Mouse (Mus musculus): Measurements from ENCODE around the gene St13. TPM values are rescaled to one million over a fixed set of nuclear protein-coding genes. Genes with fewer than 3 reads are reported as not detected.

St13 gene
- polyA plus RNA-seq, 2 experiments, result 36.2 to 48.3 TPM

DNA sequence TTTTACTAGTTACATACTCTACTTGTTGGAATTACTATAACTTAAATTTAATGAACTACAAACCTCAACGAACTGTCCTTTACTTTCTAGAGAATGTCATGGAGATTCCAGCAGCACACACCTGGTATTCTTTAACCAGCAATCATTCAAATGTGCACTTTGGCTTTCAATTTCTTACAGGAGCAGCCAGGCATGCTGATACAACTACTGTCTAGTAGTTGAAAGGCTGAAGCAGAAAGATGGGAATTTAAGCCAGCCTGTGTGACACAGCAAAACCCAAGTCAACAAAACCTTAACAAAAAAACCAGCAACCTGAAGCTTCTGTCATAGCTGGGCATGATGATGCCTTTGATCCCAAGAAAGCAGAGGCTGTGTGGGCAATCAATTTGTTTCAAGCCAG lies 37.4 kb downstream of the St13 start:
- H3K4me3 ChIP-seq (ENCODE audit: insufficient read depth in 1 of 2, low read depth in 2 of 2, low read length in 2 of 2), result no peak overlapping the region
- H3K9ac ChIP-seq (replicated peaks), result no peak overlapping the region
- ATAC-seq (ENCODE audit: insufficient read depth) (no peak), DNase-seq (ENCODE audit: low read depth in 3 of 3, low spot score in 3 of 3) (no peak)
- H3K4me2 ChIP-seq (ENCODE audit: low read depth), result no peak overlapping the region
- H3K4me1 ChIP-seq (replicated peaks; ENCODE audit: control insufficient read depth in 2 of 2, insufficient read depth in 2 of 2, low read length in 1 of 2), result peaks cover 22 to 32% of the 10 kb centered on the region in 2 experiments
- no peaks in the 10 kb centered on the region for H3K9me3 ChIP-seq (ENCODE audit: control insufficient read depth, low read length)
- H3K27me3 ChIP-seq (ENCODE audit: control insufficient read depth, insufficient read depth, low read length), result no peaks in the 10 kb centered on the region
- H3K36me3 ChIP-seq (replicated peaks; ENCODE audit: control insufficient read depth, insufficient read depth, low read depth), result peaks cover 16% of the 10 kb centered on the region
- H3K27ac ChIP-seq, result peak overlapping the region; percentile 6
- 79% methylated on average over 1 of the region's 1 CpGs for WGBS (ENCODE audit: insufficient replicate concordance)
- no peak for TF ChIP-seq CTCF (IDR thresholded peaks at IDR 0.05; ENCODE audit: low read depth)
- TF ChIP-seq EP300 (IDR thresholded peaks at IDR 0.05; ENCODE audit: low read depth), result no peak

DNA sequence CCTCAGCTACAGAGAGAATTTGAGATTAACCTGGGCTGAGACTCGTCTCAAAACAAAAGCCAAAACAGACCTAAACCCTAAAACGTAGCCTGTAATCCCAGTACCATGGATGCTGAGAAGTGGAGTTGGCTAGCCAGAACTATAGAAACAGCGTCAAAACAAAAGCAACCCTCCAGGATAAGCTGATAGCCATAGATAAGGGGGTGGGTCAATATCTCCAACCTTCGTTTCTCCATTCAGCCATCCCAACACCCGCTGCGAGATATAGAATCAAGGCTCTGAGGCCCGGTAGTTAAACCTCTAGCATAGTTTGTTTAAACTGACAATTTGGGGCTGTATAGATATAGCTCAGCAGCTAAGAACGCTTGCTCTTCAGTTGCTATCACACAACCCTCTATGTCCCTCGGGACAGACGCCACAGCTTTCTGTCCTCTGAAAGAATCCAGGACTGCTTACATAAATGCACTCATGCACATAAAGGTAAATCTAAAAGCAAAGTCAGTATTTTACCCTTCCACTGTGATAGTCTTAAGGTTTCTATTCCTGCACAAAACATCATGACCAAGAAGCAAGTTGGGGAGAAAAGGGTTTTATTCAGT lies 38.4 kb downstream of the St13 start:
- Histone ChIP-seq H3K27ac (peak overlapping the region; percentile 82), H3K4me3 (ENCODE audit: insufficient read depth in 1 of 2, low read depth in 2 of 2, low read length in 2 of 2) (peak overlapping the region; percentile 41 to 86; a peak in 3 of 4 replicates), H3K9me3 (ENCODE audit: control insufficient read depth, low read length) (no peaks in the 10 kb centered on the region), H3K27me3 (ENCODE audit: control insufficient read depth, insufficient read depth, low read length) (no peaks in the 10 kb centered on the region), H3K4me1 (replicated peaks; ENCODE audit: control insufficient read depth in 2 of 2, insufficient read depth in 2 of 2, low read length in 1 of 2) (peaks cover 22 to 32% of the 10 kb centered on the region in 2 experiments), H3K36me3 (replicated peaks; ENCODE audit: control insufficient read depth, insufficient read depth, low read depth) (peaks cover 10% of the 10 kb centered on the region), H3K9ac (replicated peaks) (peak overlapping the region; percentile 61), H3K4me2 (ENCODE audit: low read depth) (peak overlapping the region; percentile 86)
- WGBS (ENCODE audit: insufficient replicate concordance), result 5% methylated on average over 10 of the region's 10 CpGs
- DNase-seq (ENCODE audit: low read depth in 3 of 3, low spot score in 3 of 3) (peak in 2 of 3 experiments; percentile 27 to 48), ATAC-seq (ENCODE audit: insufficient read depth) (peak; percentile 18; the same call in 1 of the 2 replicates)
- TF ChIP-seq EP300 (IDR thresholded peaks at IDR 0.05; ENCODE audit: low read depth) (no peak), CTCF (IDR thresholded peaks at IDR 0.05; ENCODE audit: low read depth) (no peak)

DNA sequence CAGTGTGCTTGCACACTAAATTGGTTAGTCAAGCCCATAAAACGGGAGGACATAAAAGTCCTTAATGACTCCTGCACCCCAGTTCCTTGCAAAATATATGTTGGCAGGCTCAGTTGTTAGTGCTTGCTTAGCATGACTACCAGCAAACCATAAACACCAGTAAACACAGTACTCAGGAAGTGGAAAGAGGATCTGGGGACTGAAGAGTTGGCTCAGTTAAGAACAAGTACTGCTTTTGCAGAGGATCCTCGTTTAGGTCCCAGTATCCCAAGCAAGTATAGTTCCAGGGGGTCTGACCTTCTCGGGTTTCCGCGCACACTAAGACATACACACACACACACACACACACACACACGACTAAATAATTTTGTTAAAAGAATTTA lies 38.9 kb downstream of the St13 start:
- ATAC-seq (ENCODE audit: insufficient read depth) (peak; percentile 51), DNase-seq (ENCODE audit: low read depth in 3 of 3, low spot score in 3 of 3) (peak in 1 of 3 experiments; percentile 17)
- H3K27ac ChIP-seq, result peak overlapping the region; percentile 82
- no peaks in the 10 kb centered on the region for H3K27me3 ChIP-seq (ENCODE audit: control insufficient read depth, insufficient read depth, low read length)
- peak overlapping the region; percentile 61 for H3K9ac ChIP-seq (replicated peaks)
- WGBS (ENCODE audit: insufficient replicate concordance), result 31% methylated on average over 6 of the region's 6 CpGs
- H3K36me3 ChIP-seq (replicated peaks; ENCODE audit: control insufficient read depth, insufficient read depth, low read depth), result peaks cover 6% of the 10 kb centered on the region
- no peaks in the 10 kb centered on the region for H3K9me3 ChIP-seq (ENCODE audit: control insufficient read depth, low read length)
- peaks cover 22 to 32% of the 10 kb centered on the region in 2 experiments for H3K4me1 ChIP-seq (replicated peaks; ENCODE audit: control insufficient read depth in 2 of 2, insufficient read depth in 2 of 2, low read length in 1 of 2)
- H3K4me2 ChIP-seq (ENCODE audit: low read depth), result peak overlapping the region; percentile 86
- peak overlapping the region; percentile 41 to 86 for H3K4me3 ChIP-seq (ENCODE audit: insufficient read depth in 1 of 2, low read depth in 2 of 2, low read length in 2 of 2)
- TF ChIP-seq EP300 (IDR thresholded peaks at IDR 0.05; ENCODE audit: low read depth), result no peak
- no peak for TF ChIP-seq CTCF (IDR thresholded peaks at IDR 0.05; ENCODE audit: low read depth)

DNA sequence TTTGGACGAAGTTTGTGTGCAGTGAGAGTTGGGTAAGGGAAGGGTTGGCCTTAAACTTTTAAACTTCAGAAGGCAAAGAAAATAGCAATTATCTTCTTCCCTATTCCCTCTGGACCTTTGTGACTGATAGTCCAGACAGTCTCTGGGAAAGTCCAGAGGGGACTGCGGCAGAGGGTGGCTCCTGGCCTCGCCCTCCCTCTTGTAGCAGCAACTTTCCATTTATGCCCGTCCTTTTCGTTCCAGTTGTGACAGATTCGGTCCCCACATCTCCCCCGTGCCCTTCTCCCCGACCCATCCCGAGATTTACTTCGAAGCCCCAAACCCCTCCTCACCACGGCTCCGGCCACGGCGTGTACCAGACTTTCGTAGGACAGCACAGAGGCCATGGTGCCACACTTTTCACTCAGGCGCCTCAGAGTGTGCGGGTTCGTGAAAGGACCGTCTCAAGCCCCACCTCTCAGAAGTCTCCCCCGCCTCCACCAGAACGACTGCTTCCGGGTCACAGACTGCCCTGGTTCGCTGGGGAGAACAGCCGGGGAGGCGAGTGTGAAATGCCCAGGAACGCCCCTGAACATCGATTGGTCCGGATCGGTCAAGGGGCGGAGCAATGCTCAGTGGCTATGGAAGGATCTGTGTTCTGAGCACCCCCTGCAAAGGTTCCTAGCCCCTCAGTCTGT lies 39.4 kb downstream of the St13 start, which contains the start of gene Slc25a17:
TSS of gene Slc25a17 (minus strand) at position 468 of the 677 bp plus-strand sequence.
- H3K4me1 ChIP-seq (replicated peaks; ENCODE audit: control insufficient read depth in 2 of 2, insufficient read depth in 2 of 2, low read length in 1 of 2), result peaks cover 22 to 30% of the 10 kb centered on the region in 2 experiments
- peak; percentile 98 for ATAC-seq (ENCODE audit: insufficient read depth)
- H3K27ac ChIP-seq, result peak within 1 kb of the TSS; percentile 82
- peak within 1 kb of the TSS; percentile 86 for H3K4me2 ChIP-seq (ENCODE audit: low read depth)
- peak; percentile 92 to 97 (median 95) for DNase-seq (ENCODE audit: low read depth in 3 of 3, low spot score in 3 of 3)
- no peaks in the 10 kb centered on the region for H3K9me3 ChIP-seq (ENCODE audit: control insufficient read depth, low read length)
- 1% methylated on average over 30 of the region's 30 CpGs for WGBS (ENCODE audit: insufficient replicate concordance)
- H3K4me3 ChIP-seq (ENCODE audit: insufficient read depth in 1 of 2, low read depth in 2 of 2, low read length in 2 of 2), result peak within 1 kb of the TSS; percentile 86 to 94
- H3K9ac ChIP-seq (replicated peaks), result peak within 1 kb of the TSS; percentile 86
- H3K27me3 ChIP-seq (ENCODE audit: control insufficient read depth, insufficient read depth, low read length), result no peaks in the 10 kb centered on the region
- peaks cover 4% of the 10 kb centered on the region for H3K36me3 ChIP-seq (replicated peaks; ENCODE audit: control insufficient read depth, insufficient read depth, low read depth)
- no peak for TF ChIP-seq CTCF (IDR thresholded peaks at IDR 0.05; ENCODE audit: low read depth)
- TF ChIP-seq EP300 (IDR thresholded peaks at IDR 0.05; ENCODE audit: low read depth), result no peak

DNA sequence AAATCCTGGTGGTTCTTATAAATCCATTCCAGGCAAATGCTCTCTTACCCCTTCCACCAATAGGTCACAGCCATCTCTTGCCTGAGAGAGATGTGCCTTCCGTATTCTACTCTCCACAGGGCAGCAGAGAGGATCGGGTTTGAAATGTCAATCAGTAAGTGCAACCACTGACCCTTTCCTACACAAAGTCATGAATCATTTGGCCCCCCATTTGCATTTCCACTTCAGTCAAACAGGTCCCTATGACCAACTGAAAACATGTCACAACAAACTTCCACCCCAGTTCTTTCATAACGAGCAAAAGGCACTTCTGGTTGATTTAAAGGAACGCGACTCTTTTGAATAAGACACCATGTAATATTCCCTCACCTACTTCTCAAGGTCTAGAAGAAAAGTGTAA lies 40.5 kb downstream of the St13 start:
- 72% methylated on average over 5 of the region's 5 CpGs for WGBS (ENCODE audit: insufficient replicate concordance)
- Histone ChIP-seq H3K27me3 (ENCODE audit: control insufficient read depth, insufficient read depth, low read length) (no peaks in the 10 kb centered on the region), H3K4me2 (ENCODE audit: low read depth) (peak overlapping the region; percentile 86), H3K27ac (no peak overlapping the region), H3K4me1 (replicated peaks; ENCODE audit: control insufficient read depth in 2 of 2, insufficient read depth in 2 of 2, low read length in 1 of 2) (peaks cover 22 to 30% of the 10 kb centered on the region in 2 experiments), H3K4me3 (ENCODE audit: insufficient read depth in 1 of 2, low read depth in 2 of 2, low read length in 2 of 2) (peak overlapping the region; percentile 12 to 86; a peak in 2 of 4 replicates), H3K9me3 (ENCODE audit: control insufficient read depth, low read length) (no peaks in the 10 kb centered on the region), H3K9ac (replicated peaks) (no peak overlapping the region), H3K36me3 (replicated peaks; ENCODE audit: control insufficient read depth, insufficient read depth, low read depth) (no peaks in the 10 kb centered on the region; the same call in 1 of the 2 replicates)
- no peak for ATAC-seq (ENCODE audit: insufficient read depth)
- no peak for DNase-seq (ENCODE audit: low read depth in 3 of 3, low spot score in 3 of 3)
- TF ChIP-seq EP300 (IDR thresholded peaks at IDR 0.05; ENCODE audit: low read depth) (no peak), CTCF (IDR thresholded peaks at IDR 0.05; ENCODE audit: low read depth) (no peak)

All from liver, embryonic 14.5 days (tissue).